Mouse (Mus musculus) v-Abl transformed pro-B cells (cell line): ENCODE results near the gene Gm3336.

Experiments used
- in situ Hi-C, 2 experiments: fragments of 400-800 bp; cut with MboI; formaldehyde crosslinking; loops; one replicate each; pipeline ENCODE4 v1.15.1; 2025; ENCODE audit not compliant: unreplicated experiment in 2 of 2

The Gm3336 gene

GRCm38 (mm10) chr8:70742981-70743655, 24.8 kb downstream of the Gm3336 start:
- in situ Hi-C loops, result no loop called here

GRCm38 (mm10) chr8:70743656-70744590, 25.6 kb downstream of the Gm3336 start:
- in situ Hi-C loops, result no loop called here

- in situ Hi-C loops, result no loop called here
Observed at GRCm38 (mm10) chr8:70744806-70745205, 26.5 kb downstream of the Gm3336 start.

GRCm38 (mm10) chr8:70745691-70746220, 27.4 kb downstream of the Gm3336 start:
- in situ Hi-C loops, result no loop called here

GRCm38 (mm10) chr8:70746676-70747075, 28.3 kb downstream of the Gm3336 start:
- in situ Hi-C loops, result no loop called here

GRCm38 (mm10) chr8:70747211-70747890, 29.0 kb downstream of the Gm3336 start:
- in situ Hi-C loops, result no loop called here

DNA sequence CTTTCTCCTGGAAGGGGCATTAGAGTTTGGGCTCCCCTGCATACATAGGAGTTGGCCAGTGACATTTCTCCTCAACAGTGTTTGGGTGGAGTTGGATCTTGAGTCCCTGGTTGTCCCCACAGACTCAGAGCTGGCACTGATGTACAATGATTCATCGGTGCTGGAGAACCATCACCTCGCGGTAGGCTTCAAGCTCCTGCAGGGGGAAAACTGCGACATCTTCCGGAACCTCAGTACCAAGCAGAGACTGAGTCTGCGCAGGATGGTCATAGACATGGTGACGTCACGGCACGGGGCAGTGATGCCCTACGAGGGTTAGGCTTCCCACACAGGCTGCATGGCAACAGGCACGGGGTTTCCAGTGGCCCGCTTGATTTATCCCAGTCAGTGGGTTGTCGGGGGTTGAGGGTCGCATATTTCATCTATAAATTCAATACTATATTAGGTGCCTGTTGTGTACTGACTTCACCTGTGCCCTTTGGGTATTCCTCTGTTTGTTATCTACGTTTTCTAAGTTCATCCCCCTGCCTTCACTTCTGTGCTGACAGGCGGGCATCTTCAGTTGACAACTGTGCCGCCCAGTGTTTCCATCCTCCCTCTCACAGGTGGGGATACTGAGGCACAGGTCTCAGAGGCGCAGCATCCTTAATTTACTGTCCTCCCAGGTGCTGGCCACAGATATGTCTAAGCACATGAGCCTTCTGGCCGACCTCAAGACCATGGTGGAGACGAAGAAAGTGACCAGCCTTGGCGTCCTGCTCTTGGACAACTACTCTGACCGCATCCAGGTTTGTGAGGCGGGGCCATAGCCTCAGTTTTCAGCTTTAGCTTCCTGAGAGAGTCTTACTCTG, 30.1 kb downstream of the Gm3336 start:
- in situ Hi-C loops, result no loop called here

DNA sequence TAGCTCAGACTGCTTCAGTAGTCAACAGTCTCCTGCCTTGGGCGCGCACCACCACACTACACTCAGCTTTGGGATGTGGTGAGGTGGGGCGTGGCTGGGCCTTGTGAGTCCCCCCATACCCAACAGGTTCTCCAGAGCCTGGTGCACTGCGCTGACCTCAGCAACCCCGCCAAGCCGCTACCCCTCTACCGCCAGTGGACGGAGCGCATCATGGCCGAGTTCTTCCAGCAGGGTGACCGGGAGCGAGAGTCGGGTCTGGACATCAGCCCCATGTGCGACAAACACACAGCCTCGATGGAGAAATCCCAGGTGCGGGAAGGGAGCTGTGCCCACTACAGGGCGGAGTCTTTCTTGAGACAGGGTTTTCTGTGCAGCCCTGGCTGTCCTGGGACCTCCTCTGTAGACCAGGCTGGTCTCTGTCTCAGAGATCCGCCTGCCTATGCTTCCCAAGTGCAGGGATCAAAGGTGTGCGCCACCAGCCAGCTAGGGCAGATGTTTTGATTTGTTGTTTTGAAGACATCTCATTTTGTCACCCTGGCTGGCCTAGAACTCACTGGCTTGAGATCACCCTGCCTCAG, 30.8 kb downstream of the Gm3336 start:
- in situ Hi-C loops, result no loop called here

GRCm38 (mm10) chr8:70750128-70750680, 31.9 kb downstream of the Gm3336 start:
- in situ Hi-C loops, result loop anchor here in 1 of 2 experiments (5.0 kb wide), 2 partner anchors 33 to 78 kb away; partner anchors contain the start of genes Gm3336 and Lsm4

GRCm38 (mm10) chr8:70752000-70752764, 33.8 kb downstream of the Gm3336 start:
- in situ Hi-C loops, result loop anchor here in 1 of 2 experiments (5.0 kb wide), 2 partner anchors 35 to 80 kb away; partner anchors contain the start of genes Gm3336 and Lsm4

GRCm38 (mm10) chr8:70753151-70753550, 34.8 kb downstream of the Gm3336 start:
- in situ Hi-C loops, result loop anchor here in 1 of 2 experiments (5.0 kb wide), 2 partner anchors 36 to 81 kb away; partner anchors contain the start of genes Gm3336 and Lsm4

GRCm38 (mm10) chr8:70754043-70754870, 35.9 kb downstream of the Gm3336 start, which contains the start of gene Rab3a:
TSS of gene Rab3a (plus strand) at chr8:70754679.
- in situ Hi-C loops, result loop anchor here in 1 of 2 experiments (5.0 kb wide), 2 partner anchors 37 to 82 kb away; partner anchors contain the start of genes Gm3336 and Lsm4

- in situ Hi-C loops, result loop anchor here (5.0 kb wide), 3 partner anchors 33 to 83 kb away; partner anchors contain the start of genes Gm3336 (in 1 of the 2), Lsm4 (in 1 of the 2) and Pde4c (in 1 of the 2)
Observed at GRCm38 (mm10) chr8:70754871-70755660, 36.7 kb downstream of the Gm3336 start.

DNA sequence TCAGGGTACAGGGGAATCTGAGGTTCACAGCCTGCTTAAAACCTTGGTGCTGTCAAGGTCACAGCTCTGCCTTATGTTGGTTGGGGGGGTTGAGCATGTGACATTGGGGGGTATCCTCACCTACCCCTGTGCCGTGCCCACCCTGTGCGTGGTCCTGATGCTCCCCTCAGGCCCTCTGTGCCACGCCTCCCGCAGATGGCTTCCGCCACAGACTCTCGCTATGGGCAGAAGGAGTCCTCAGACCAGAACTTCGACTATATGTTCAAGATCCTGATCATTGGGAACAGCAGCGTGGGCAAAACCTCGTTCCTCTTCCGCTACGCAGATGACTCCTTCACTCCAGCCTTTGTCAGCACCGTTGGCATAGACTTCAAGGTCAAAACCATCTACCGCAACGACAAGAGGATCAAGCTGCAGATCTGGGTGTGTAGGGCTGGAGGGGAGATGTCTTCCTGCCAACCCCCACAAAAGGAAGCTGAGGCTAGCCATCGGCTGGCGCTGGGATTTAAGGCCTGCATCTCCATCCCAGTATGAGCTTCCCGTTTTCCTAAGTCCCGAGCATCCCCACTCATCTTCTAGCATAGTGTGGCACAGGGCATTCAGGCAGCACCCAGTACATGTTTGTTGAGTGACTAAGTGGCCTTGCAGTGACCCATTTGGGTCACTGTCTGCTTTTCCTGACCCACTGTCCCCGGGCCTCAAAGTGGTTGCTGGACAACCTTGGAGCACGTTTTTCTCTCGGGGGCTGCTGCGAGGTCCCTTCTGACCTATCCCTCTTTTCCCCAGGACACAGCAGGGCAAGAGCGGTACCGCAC, 37.5 kb downstream of the Gm3336 start:
- in situ Hi-C loops, result loop anchor here in 1 of 2 experiments (5.0 kb wide), 1 partner anchor 34 kb away; the partner anchor contains the start of gene Pde4c

GRCm38 (mm10) chr8:70756476-70757040, 38.2 kb downstream of the Gm3336 start:
- in situ Hi-C loops, result loop anchor here in 1 of 2 experiments (5.0 kb wide), 1 partner anchor 34 kb away; the partner anchor contains the start of gene Pde4c
